In the genomic region with DNA sequence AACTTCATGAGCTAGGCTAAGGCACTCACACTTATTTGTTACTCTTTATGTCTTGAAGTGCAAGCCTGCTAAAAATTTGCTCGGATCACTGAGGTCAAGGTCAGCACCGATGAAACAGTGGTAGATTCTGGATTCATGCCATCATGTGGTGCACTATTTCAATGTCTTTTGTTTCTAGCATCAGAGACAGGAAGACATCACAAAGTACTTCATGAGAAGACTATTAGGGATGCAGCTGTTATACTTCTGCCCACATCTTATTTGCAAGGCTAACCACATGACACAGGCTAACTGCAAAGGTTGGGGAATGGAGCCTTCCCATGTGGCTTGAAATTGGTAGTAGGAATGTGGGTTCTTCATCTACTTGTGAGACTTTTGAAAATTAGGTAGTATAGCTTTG, we compare ENCODE assay signal across 26 mouse cellular contexts.
"Had no signal": no experiment of that assay in that cellular context is flagged by ENCODE, and none has a peak within 500 bp of the region (broad histone marks: within the 10 kb centered on the region; RNA-seq: fewer than 3 reads in every experiment).

No protein-coding gene starts in this region.

- H3K27ac ChIP-seq: embryonic facial prominence, embryonic 10.5 days; embryonic facial prominence, embryonic 12.5 days; embryonic facial prominence, embryonic 13.5 days; embryonic facial prominence, embryonic 15.5 days; forebrain, embryonic 10.5 days; forebrain, embryonic 12.5 days; forebrain, embryonic 13.5 days; forebrain, embryonic 15.5 days; gastrocnemius, adult 2 months; heart, adult 2 months had no signal

- H3K9ac ChIP-seq: embryonic facial prominence, embryonic 12.5 days; embryonic facial prominence, embryonic 13.5 days; embryonic facial prominence, embryonic 15.5 days; forebrain, embryonic 12.5 days; forebrain, embryonic 13.5 days; forebrain, embryonic 15.5 days; forebrain, postnatal 0 days had no signal

- H3K4me1 ChIP-seq: embryonic facial prominence, embryonic 10.5 days; embryonic facial prominence, embryonic 12.5 days; embryonic facial prominence, embryonic 13.5 days; embryonic facial prominence, embryonic 15.5 days; forebrain, embryonic 10.5 days; forebrain, embryonic 12.5 days; forebrain, embryonic 13.5 days; forebrain, embryonic 15.5 days had no signal

- H3K4me2 ChIP-seq: embryonic facial prominence, embryonic 12.5 days; embryonic facial prominence, embryonic 13.5 days; embryonic facial prominence, embryonic 15.5 days; forebrain, embryonic 12.5 days; forebrain, embryonic 13.5 days; forebrain, embryonic 15.5 days had no signal

- H3K27me3 ChIP-seq: embryonic facial prominence, embryonic 12.5 days; embryonic facial prominence, embryonic 13.5 days; embryonic facial prominence, embryonic 15.5 days; forebrain, embryonic 12.5 days; forebrain, embryonic 13.5 days; forebrain, embryonic 15.5 days had no signal

- H3K36me3 ChIP-seq: embryonic facial prominence, embryonic 10.5 days; embryonic facial prominence, embryonic 12.5 days; embryonic facial prominence, embryonic 13.5 days; embryonic facial prominence, embryonic 15.5 days; forebrain, embryonic 10.5 days; forebrain, embryonic 12.5 days; forebrain, embryonic 15.5 days had no signal

- H3K9me3 ChIP-seq: embryonic facial prominence, embryonic 10.5 days; embryonic facial prominence, embryonic 12.5 days; embryonic facial prominence, embryonic 13.5 days; embryonic facial prominence, embryonic 15.5 days; forebrain, embryonic 10.5 days; forebrain, embryonic 12.5 days; forebrain, embryonic 13.5 days; forebrain, embryonic 15.5 days had no signal

- ATAC-seq: forebrain, embryonic 13.5 days; forebrain, embryonic 14.5 days; forebrain, embryonic 15.5 days; forebrain, embryonic 16.5 days; forebrain, postnatal 0 days had no signal

- DNase-seq: cerebellum, adult 9-11 months; cerebellum, postnatal 10 days; cerebellum, postnatal 14 days; cerebellum, postnatal 25 days; cerebellum, postnatal 36 days; embryo, embryonic 11 days; forebrain, postnatal 0 days; gastrocnemius, adult 2 months; gastrocnemius, postnatal 10 days; gastrocnemius, postnatal 14 days; gastrocnemius, postnatal 25 days; gastrocnemius, postnatal 36 days; heart, adult 11 months; heart, adult 18-20 months; heart, adult 2 months had no signal

- H3K4me3 ChIP-seq: embryonic facial prominence, embryonic 10.5 days; embryonic facial prominence, embryonic 12.5 days; embryonic facial prominence, embryonic 13.5 days; embryonic facial prominence, embryonic 15.5 days; erythroblast, embryonic 14.5 days; forebrain, embryonic 10.5 days; forebrain, embryonic 12.5 days; forebrain, embryonic 13.5 days; forebrain, embryonic 15.5 days; gastrocnemius, adult 2 months; heart, adult 2 months had no signal
